Mouse (Mus musculus) MEL (cell line): ENCODE measurements around the gene Aco2. TPM values are rescaled to one million over a fixed set of nuclear protein-coding genes. Genes with fewer than 3 reads are reported as not detected.
A peak's percentile ranks its signal among the peaks of the same experiment; 100 is the strongest.

Experiments
- DNase-seq: peaks from one replicate; pipeline ENCODE4 v3.0.0; 2011; ENCODE audit warnings: low read depth, low spot score
- H3K27ac ChIP-seq: 2 replicates; pipeline ENCODE4 v1.5.1; 2012; ENCODE audit warnings: low read depth, mild to moderate bottlenecking, control low read depth, low read length, moderate library complexity; ENCODE audit not compliant: control insufficient read depth
- H3K27me3 ChIP-seq, 2 experiments: fragments of 150-350 bp in 1 of 2; sonication (generic) in 1 of 2; 2 replicates each; pipeline ENCODE4 v1.6.1; 2012; ENCODE audit warnings: low read length in 2 of 2, mild to moderate bottlenecking in 2 of 2, improper control_type of control experiment in 1 of 2, moderate library complexity in 1 of 2; ENCODE audit not compliant: insufficient read depth in 2 of 2, control insufficient read depth in 1 of 2
- H3K36me3 ChIP-seq, 2 experiments: 2 replicates each; pipeline ENCODE4 v1.6.1; 2012 to 2014; ENCODE audit warnings: low read length in 2 of 2, improper control_type of control experiment in 1 of 2, inconsistent platforms in 1 of 2, mild to moderate bottlenecking in 1 of 2; ENCODE audit not compliant: insufficient read depth in 2 of 2, control insufficient read depth in 1 of 2
- H3K4me1 ChIP-seq, 2 experiments: fragments of 150-350 bp in 1 of 2; sonication (generic) in 1 of 2; 2 replicates each; pipeline ENCODE4 v1.6.1; 2012; ENCODE audit warnings: low read length in 2 of 2, improper control_type of control experiment in 1 of 2, mild to moderate bottlenecking in 1 of 2; ENCODE audit not compliant: insufficient read depth in 2 of 2, control insufficient read depth in 1 of 2
- H3K4me3 ChIP-seq, 2 experiments: fragments of 150-350 bp in 1 of 2; sonication (generic) in 1 of 2; 2 replicates each; pipeline ENCODE4 v1.5.1; 2012; ENCODE audit warnings: low read depth in 2 of 2, low read length in 2 of 2, mild to moderate bottlenecking in 2 of 2, moderate library complexity in 2 of 2, control low read depth in 1 of 2, improper control_type of control experiment in 1 of 2; ENCODE audit not compliant: control insufficient read depth in 1 of 2, insufficient read depth in 1 of 2
- H3K79me2 ChIP-seq: 2 replicates; pipeline ENCODE4 v1.6.1; 2012; ENCODE audit warnings: mild to moderate bottlenecking, low read length, moderate library complexity; ENCODE audit not compliant: control insufficient read depth, poor library complexity, insufficient read depth
- H3K9ac ChIP-seq: 2 replicates; pipeline ENCODE4 v1.6.1; 2012; ENCODE audit warnings: low read depth, mild to moderate bottlenecking, control low read depth, low read length, moderate library complexity; ENCODE audit not compliant: control insufficient read depth, poor library complexity, severe bottlenecking
- H3K9me3 ChIP-seq: fragments of 150-350 bp; sonication (generic); replicated peaks from 2 replicates; pipeline ENCODE4 v1.6.1; 2012; ENCODE audit warnings: mild to moderate bottlenecking, low read length, improper control_type of control experiment, moderate library complexity; ENCODE audit not compliant: insufficient read depth
- CTCF ChIP-seq, 3 experiments: IDR thresholded peaks in 2 of 3; conservative IDR thresholded peaks in 1 of 3; 2 replicates each; pipeline ENCODE4 v1.5.1; 2011 to 2012; ENCODE audit warnings: low read length in 3 of 3, low read depth in 2 of 3, mild to moderate bottlenecking in 2 of 3, improper control_type of control experiment in 1 of 3, inconsistent platforms in 1 of 3, mixed read lengths in 1 of 3, moderate library complexity in 1 of 3; ENCODE audit not compliant: control insufficient read depth in 1 of 3, insufficient read depth in 1 of 3, poor library complexity in 1 of 3, severe bottlenecking in 1 of 3
- EP300 ChIP-seq, 2 experiments: IDR thresholded peaks; 2 replicates each; pipeline ENCODE4 v1.6.1; 2011; ENCODE audit warnings: improper control_type of control experiment in 2 of 2, low read length in 2 of 2, low read depth in 1 of 2, mild to moderate bottlenecking in 1 of 2
- ETS1 ChIP-seq: IDR thresholded peaks from 2 replicates; pipeline ENCODE4 v1.6.1; 2012; ENCODE audit warnings: low read depth, mild to moderate bottlenecking, inconsistent platforms, low read length, improper control_type of control experiment, moderate library complexity
- GABPA ChIP-seq: IDR thresholded peaks from 2 replicates; pipeline ENCODE4 v1.6.1; 2012; ENCODE audit warnings: low read depth, mild to moderate bottlenecking, inconsistent platforms, low read length, improper control_type of control experiment, moderate library complexity
- GATA1 ChIP-seq: IDR thresholded peaks from 2 replicates; pipeline ENCODE4 v1.6.1; 2011; ENCODE audit warnings: low read depth, low read length, improper control_type of control experiment
- KAT2A ChIP-seq: conservative IDR thresholded peaks from 2 replicates; pipeline ENCODE4 v1.6.1; 2012; ENCODE audit warnings: low read depth, low read length, improper control_type of control experiment, inconsistent platforms
- MAFK ChIP-seq: IDR thresholded peaks from 2 replicates; pipeline ENCODE4 v1.6.1; 2011; ENCODE audit warnings: low read depth, mild to moderate bottlenecking, low read length, improper control_type of control experiment, borderline replicate concordance
- MEF2A ChIP-seq: IDR thresholded peaks from 2 replicates; pipeline ENCODE4 v1.6.1; 2014; ENCODE audit warnings: low read depth, mild to moderate bottlenecking, inconsistent platforms, low read length, improper control_type of control experiment; ENCODE audit not compliant: poor library complexity, insufficient replicate concordance, severe bottlenecking; ENCODE audit errors: extremely low read depth
- MYB ChIP-seq: IDR thresholded peaks from 2 replicates; pipeline ENCODE4 v1.6.1; 2011; ENCODE audit warnings: mild to moderate bottlenecking, low read depth, low read length, improper control_type of control experiment
- NELFE ChIP-seq: IDR thresholded peaks from 2 replicates; pipeline ENCODE4 v1.6.1; 2011; ENCODE audit warnings: low read depth, low read length, improper control_type of control experiment
- POLR2A ChIP-seq, 2 experiments: IDR thresholded peaks; 2 replicates each; pipeline ENCODE4 v1.6.1; 2011 to 2012; ENCODE audit warnings: low read length in 2 of 2, mild to moderate bottlenecking in 2 of 2, control low read depth in 1 of 2, improper control_type of control experiment in 1 of 2, low read depth in 1 of 2, moderate library complexity in 1 of 2; ENCODE audit not compliant: control insufficient read depth in 1 of 2, insufficient read depth in 1 of 2, poor library complexity in 1 of 2
- POLR2AphosphoS2 ChIP-seq: IDR thresholded peaks from 2 replicates; pipeline ENCODE4 v1.6.1; 2011; ENCODE audit warnings: low read length, improper control_type of control experiment
- RAD21 ChIP-seq: IDR thresholded peaks from 2 replicates; pipeline ENCODE4 v1.6.1; 2011; ENCODE audit warnings: mild to moderate bottlenecking, low read depth, low read length, improper control_type of control experiment
- RCOR1 ChIP-seq: IDR thresholded peaks from 2 replicates; pipeline ENCODE4 v1.6.1; 2012; ENCODE audit warnings: low read depth, mild to moderate bottlenecking, inconsistent platforms, low read length, improper control_type of control experiment
- SIN3A ChIP-seq: IDR thresholded peaks from 2 replicates; pipeline ENCODE4 v1.6.1; 2012; ENCODE audit warnings: low read length, improper control_type of control experiment, inconsistent platforms
- SMC3 ChIP-seq: IDR thresholded peaks from 2 replicates; pipeline ENCODE4 v1.6.1; 2011; ENCODE audit warnings: low read depth, low read length, improper control_type of control experiment
- TBP ChIP-seq: IDR thresholded peaks from 2 replicates; pipeline ENCODE4 v1.8.0; 2011; ENCODE audit warnings: low read depth, low read length, improper control_type of control experiment
- UBTF ChIP-seq: IDR thresholded peaks from 2 replicates; pipeline ENCODE4 v1.6.1; 2012; ENCODE audit warnings: low read depth, mild to moderate bottlenecking, inconsistent platforms, low read length, improper control_type of control experiment, moderate library complexity, borderline replicate concordance; ENCODE audit not compliant: insufficient read depth
- USF1 ChIP-seq: IDR thresholded peaks from 2 replicates; pipeline ENCODE4 v1.6.1; 2014; ENCODE audit warnings: low read depth, mild to moderate bottlenecking, inconsistent platforms, low read length, improper control_type of control experiment, moderate library complexity
- ZC3H11A ChIP-seq: IDR thresholded peaks from 2 replicates; pipeline ENCODE4 v1.6.1; 2012; ENCODE audit warnings: low read depth, mild to moderate bottlenecking, inconsistent platforms, low read length, improper control_type of control experiment
- ZMIZ1 ChIP-seq: IDR thresholded peaks from 2 replicates; pipeline ENCODE4 v1.6.1; 2012; ENCODE audit warnings: low read depth, mild to moderate bottlenecking, inconsistent platforms, low read length, improper control_type of control experiment, moderate library complexity
- polyA plus RNA-seq, 2 experiments: library from polyadenylated mRNA; stranded (reverse) in 1 of 2; unstranded in 1 of 2; fragments of >175 nt in 1 of 2; fragments of >200 nt in 1 of 2; gene quantifications; 2 replicates each; pipeline versions ENCODE4 v1.2.1 to v1.2.4; 2012; ENCODE audit warnings: low replicate concordance in 2 of 2, low read depth in 1 of 2; ENCODE audit not compliant: insufficient read length in 2 of 2, insufficient read depth in 1 of 2, missing spikeins in 1 of 2
- total RNA-seq: library from RNA; depleted of rRNA; stranded (reverse); fragments of 300-350 nt; gene quantifications from 2 replicates; pipeline ENCODE4 v1.2.3, GENCODE M21; 2012

The Aco2 gene
- total and polyA plus RNA-seq, 3 experiments, result 248 to 1,242 (median 447) TPM

- TF ChIP-seq RAD21 (no peak), USF1 (peak; percentile 41; the same call in 1 of the 2 replicates), TBP (0 out of 2 replicates have a peak, but pooled peaks have one; percentile 42), RCOR1 (peak; percentile 35), NELFE (no peak), MYB (no peak), KAT2A (no peak), SMC3 (no peak), ZMIZ1 (0 out of 2 replicates have a peak, but pooled peaks have one; percentile 36), EP300 (IDR thresholded peaks at IDR 0.05; ENCODE audit: low read depth in 1 of 2, low read length in 2 of 2) (peak; percentile 75 to 81), GATA1 (peak; percentile 70)
Measured at GRCm38 (mm10) chr15:81864238-81864637, 7.9 kb upstream of the Aco2 start (continued).

- Histone ChIP-seq H3K9me3 (no peaks in the 10 kb centered on the region), H3K27me3 (no peaks in the 10 kb centered on the region), H3K36me3 (peaks cover 19 to 34% of the 10 kb centered on the region in 2 experiments), H3K4me1 (peaks cover 5 to 17% of the 10 kb centered on the region in 2 experiments), H3K27ac (peak overlapping the region; percentile 32; the same call in 1 of the 2 replicates), H3K9ac (no peak overlapping the region), H3K4me3 (no peak overlapping the region), H3K79me2 (peaks cover 45% of the 10 kb centered on the region)
- TF ChIP-seq POLR2A (IDR thresholded peaks at IDR 0.05; ENCODE audit: control insufficient read depth in 1 of 2, insufficient read depth in 1 of 2, low read depth in 1 of 2, low read length in 2 of 2, poor library complexity in 1 of 2), result peak in 1 of 2 experiments; percentile 31; a peak in 1 of 4 replicates
- peak in 1 of 2 experiments; percentile 73; a peak in 2 of 4 replicates for TF ChIP-seq EP300 (IDR thresholded peaks at IDR 0.05; ENCODE audit: low read depth in 1 of 2, low read length in 2 of 2)
- TF ChIP-seq KAT2A, result no peak
- no peak for TF ChIP-seq UBTF
- no peak for TF ChIP-seq ETS1
- TF ChIP-seq CTCF (IDR thresholded peaks at IDR 0.05 in 2 of 3, conservative IDR thresholded peaks at IDR 0.05 in 1 of 3; ENCODE audit: control insufficient read depth in 1 of 3, insufficient read depth in 1 of 3, low read depth in 2 of 3, low read length in 3 of 3, poor library complexity in 1 of 3, severe bottlenecking in 1 of 3), result no peak
- TF ChIP-seq ZC3H11A, result no peak
- TF ChIP-seq SIN3A, result no peak
- no peak for TF ChIP-seq GABPA
- 0 out of 2 replicates have a peak, but pooled peaks have one; percentile 32 for TF ChIP-seq GATA1
- TF ChIP-seq MAFK, result no peak
- peak; percentile 27; the same call in 1 of the 2 replicates for TF ChIP-seq MYB
- TF ChIP-seq POLR2AphosphoS2, result no peak
- TF ChIP-seq MEF2A, result no peak
- DNase-seq, result peak; percentile 73
Measured at GRCm38 (mm10) chr15:81869985-81870384, 2.1 kb upstream of the Aco2 start.
